Mouse (Mus musculus): Measurements from ENCODE around the gene Rnf38.

- TF ChIP-seq CTCF (IDR thresholded peaks at IDR 0.05; ENCODE audit: insufficient read depth, low read depth, low read length) (no peak), POLR2A (IDR thresholded peaks at IDR 0.05; ENCODE audit: insufficient read depth, low read depth, low read length) (no peak)
Measured at GRCm38 (mm10) chr4:44199968-44200367, 33.6 kb downstream of the Rnf38 start.

All from olfactory bulb, adult 2 months (tissue).